Mouse (Mus musculus) WW6 (cell line): Measurements from ENCODE around the gene Slc29a1.

ENCODE experiments used
- DNase-seq: peaks from one replicate; pipeline ENCODE4 v3.0.0-alpha.2; 2013; ENCODE audit warnings: low read depth, low spot score

Slc29a1 gene

GRCm38 (mm10) chr17:45612008-45612407, 12.6 kb upstream of the Slc29a1 start:
- no peak for DNase-seq

- no peak for DNase-seq
Observed at GRCm38 (mm10) chr17:45610144-45610866, 10.9 kb upstream of the Slc29a1 start.

GRCm38 (mm10) chr17:45608396-45608795, 9.0 kb upstream of the Slc29a1 start:
- no peak for DNase-seq

GRCm38 (mm10) chr17:45606992-45607879, 7.8 kb upstream of the Slc29a1 start:
- DNase-seq: no peak

- DNase-seq: no peak
Observed at GRCm38 (mm10) chr17:45602984-45603383, 3.6 kb upstream of the Slc29a1 start.

GRCm38 (mm10) chr17:45601877-45602304, 2.5 kb upstream of the Slc29a1 start, which contains the start of gene Mymx:
TSS of gene Mymx (minus strand) at chr17:45602102.
- DNase-seq: peak; percentile 93

- no peak for DNase-seq
Observed at GRCm38 (mm10) chr17:45601325-45601724, 1.9 kb upstream of the Slc29a1 start.

GRCm38 (mm10) chr17:45600267-45600666, 861 bp upstream of the Slc29a1 start:
- no peak for DNase-seq

GRCm38 (mm10) chr17:45598891-45599290, 515 bp downstream of the Slc29a1 start:
- DNase-seq: no peak

- DNase-seq: no peak
Observed at GRCm38 (mm10) chr17:45598376-45598775, 1.0 kb downstream of the Slc29a1 start.

GRCm38 (mm10) chr17:45597787-45598186, 1.6 kb downstream of the Slc29a1 start:
- DNase-seq: no peak

- no peak for DNase-seq
Observed at GRCm38 (mm10) chr17:45596631-45597396, 2.6 kb downstream of the Slc29a1 start.

GRCm38 (mm10) chr17:45595736-45596390, 3.5 kb downstream of the Slc29a1 start:
- no peak for DNase-seq

GRCm38 (mm10) chr17:45594881-45595735, 4.3 kb downstream of the Slc29a1 start:
- no peak for DNase-seq

GRCm38 (mm10) chr17:45594195-45594594, 5.2 kb downstream of the Slc29a1 start:
- no peak for DNase-seq

GRCm38 (mm10) chr17:45593479-45593878, 5.9 kb downstream of the Slc29a1 start:
- DNase-seq: no peak

- DNase-seq: no peak
Observed at GRCm38 (mm10) chr17:45592606-45593431, 6.6 kb downstream of the Slc29a1 start.

GRCm38 (mm10) chr17:45591701-45592605, 7.5 kb downstream of the Slc29a1 start:
- no peak for DNase-seq
